Mouse (Mus musculus) brain, embryonic 14.5 days (tissue): Measurements from ENCODE around the gene Il12a.
A peak's percentile ranks its signal among the peaks of the same experiment; 100 is the strongest.

Experiments used
- CTCF ChIP-seq: fragments of 200-500 bp; IDR thresholded peaks from 2 replicates; pipeline ENCODE4 v1.5.1; 2012; ENCODE audit warnings: inconsistent platforms, mild to moderate bottlenecking, moderate library complexity, borderline replicate concordance; ENCODE audit not compliant: insufficient read depth, insufficient read length; ENCODE audit errors: extremely low read depth
- POLR2A ChIP-seq: fragments of 200-500 bp; IDR thresholded peaks from 2 replicates; pipeline ENCODE4 v1.6.1; 2012; ENCODE audit warnings: mild to moderate bottlenecking, inconsistent platforms, borderline replicate concordance; ENCODE audit not compliant: poor library complexity, insufficient read depth, insufficient read length, severe bottlenecking; ENCODE audit errors: extremely low read depth

GRCm38 (mm10) chr3:68720258-68720657, 29.8 kb downstream of the Il12a start:
- TF ChIP-seq CTCF: peak; percentile 77
- TF ChIP-seq POLR2A: no peak
